Mouse (Mus musculus) retina, postnatal 7 days (tissue): ENCODE measurements at regions not wholly inside any gene's neighbourhood (a gene's known extent, or its start where the extent isn't known, plus 50 kb on each side); places are given as distances from the start of the nearest gene placed in this dataset.

ENCODE experiments used
- DNase-seq: peaks from one replicate; pipeline ENCODE4 v3.0.0-alpha.2; 2012; ENCODE audit warnings: low read depth, low spot score

DNA sequence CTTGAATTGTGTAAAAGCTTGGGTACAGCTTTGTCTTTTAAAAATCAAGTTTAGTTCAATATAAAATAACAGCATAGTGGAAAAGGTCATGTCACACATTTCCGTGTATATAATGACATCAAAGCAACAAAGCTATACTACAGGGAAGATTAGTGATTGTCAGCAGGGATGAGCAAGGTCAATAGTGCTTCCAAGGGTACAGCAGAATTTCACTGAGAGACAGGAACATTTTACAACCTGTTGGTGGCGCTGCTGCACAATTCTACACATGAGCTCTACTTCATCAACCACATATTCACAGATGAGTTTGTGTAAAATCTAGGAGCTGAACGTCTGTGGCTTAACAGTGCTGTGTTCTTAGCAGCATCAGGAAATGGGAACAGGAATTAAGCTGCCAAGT is 74.3 kb upstream of the A2m start:
- peak; percentile 59 for DNase-seq

DNA sequence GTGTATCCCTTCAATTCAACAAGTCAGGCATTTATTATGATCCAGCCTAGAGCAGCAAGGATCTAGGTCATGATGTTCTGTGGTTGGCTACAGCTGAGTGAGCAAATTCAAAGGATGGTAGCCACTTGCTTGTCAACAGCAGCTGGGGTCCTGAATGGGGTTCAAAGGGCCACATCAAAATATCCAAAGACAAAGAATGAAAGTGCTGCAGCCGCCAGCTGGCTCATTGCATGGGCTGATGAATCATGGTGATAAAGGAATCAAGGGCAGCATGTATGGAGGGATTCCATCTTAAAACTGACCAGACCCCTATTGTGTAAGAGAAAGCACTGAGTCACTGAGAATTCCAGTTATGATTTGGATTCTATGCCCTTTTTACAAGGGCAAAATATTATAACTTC is 74.8 kb upstream of the A2m start:
- DNase-seq = no peak

DNA sequence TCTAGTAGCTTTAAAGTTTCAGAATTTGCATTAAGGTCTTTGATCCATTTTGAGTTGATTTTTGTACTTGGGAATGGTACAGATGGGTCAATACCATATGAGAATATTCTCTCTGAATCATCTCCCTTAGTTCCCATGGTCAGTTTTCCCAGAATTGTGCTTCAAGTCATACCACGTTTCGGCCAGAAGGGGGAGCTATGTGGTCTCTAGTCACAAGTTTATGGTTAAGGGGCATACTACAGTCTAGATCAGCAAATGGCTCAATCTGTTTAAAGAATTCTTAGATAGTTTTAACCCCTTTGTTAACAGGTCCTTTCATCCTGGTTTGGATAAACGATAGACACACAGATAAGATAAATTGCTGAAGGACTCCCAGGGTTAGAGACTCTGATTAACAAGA is 78.7 kb upstream of the A2m start:
- peak; percentile 43 for DNase-seq

DNA sequence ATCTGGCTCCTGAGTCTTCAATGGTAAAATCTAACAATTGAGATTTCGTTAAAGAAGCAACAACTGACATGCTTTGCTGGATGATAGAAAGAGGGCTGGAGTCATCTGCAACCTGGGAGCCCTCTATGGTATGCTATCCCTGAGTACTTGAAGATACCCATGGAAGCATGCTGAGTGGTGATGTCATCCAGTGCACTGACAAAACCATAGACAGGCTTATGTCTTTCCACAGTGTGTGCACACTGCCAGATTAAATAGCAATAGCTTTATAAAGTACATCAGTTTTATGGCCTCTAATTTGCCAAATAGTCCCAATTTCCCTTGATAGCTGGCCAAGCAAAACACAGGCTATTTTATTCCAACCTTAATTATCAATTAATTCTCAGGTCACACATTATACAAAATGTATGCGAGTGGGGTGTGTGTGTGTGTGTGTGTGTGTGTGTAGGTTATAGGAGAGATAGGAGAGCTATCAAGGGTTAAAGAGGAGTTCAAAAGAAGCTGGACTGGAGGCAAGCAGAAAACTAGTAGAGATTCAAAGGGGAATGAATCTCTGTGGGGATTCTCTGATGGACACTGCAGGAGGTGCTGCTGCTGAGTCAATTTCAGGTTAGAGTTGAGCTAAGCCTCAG is 80.1 kb upstream of the Iqsec3 start:
- DNase-seq = no peak

DNA sequence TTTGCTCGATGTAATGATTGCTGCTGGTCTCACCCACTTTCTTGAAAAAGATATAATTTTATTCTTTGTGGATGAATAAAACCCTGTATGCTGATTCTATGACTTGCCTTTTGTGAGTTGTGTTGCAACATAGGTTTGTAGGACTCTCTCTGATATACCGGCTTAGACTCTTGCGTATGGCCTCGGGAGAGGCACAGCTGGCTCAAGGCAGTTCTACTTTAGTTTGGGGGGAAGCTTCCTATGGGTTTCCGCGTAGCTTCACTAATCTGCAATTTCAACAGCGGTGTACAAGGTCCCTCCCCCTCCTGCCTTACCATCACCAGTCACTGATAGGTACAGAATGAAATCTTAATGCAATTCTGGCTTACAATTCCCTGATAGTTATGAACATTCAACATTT is 60.0 kb upstream of the Iqsec3 start:
- DNase-seq = no peak

DNA sequence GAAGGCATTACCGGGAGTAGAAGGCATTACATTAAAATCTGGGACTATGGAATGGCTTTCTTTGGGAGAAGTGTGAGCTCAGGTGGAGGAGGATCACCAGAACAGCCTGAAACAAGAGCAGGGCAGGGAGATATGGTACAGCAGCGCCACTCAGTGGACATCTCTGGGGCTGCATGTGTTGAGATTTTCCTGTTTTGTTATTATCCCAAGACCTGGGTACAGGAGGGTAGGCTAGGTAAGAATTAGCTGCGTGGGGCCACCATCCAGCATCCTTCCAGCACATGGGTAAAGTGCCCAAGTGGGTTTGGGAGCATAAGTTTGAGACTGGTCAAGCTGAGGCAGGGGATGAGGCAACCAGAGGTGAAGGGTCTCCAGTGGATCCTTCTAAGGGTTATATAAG is 59.4 kb upstream of the Iqsec3 start:
- peak; percentile 62 for DNase-seq

DNA sequence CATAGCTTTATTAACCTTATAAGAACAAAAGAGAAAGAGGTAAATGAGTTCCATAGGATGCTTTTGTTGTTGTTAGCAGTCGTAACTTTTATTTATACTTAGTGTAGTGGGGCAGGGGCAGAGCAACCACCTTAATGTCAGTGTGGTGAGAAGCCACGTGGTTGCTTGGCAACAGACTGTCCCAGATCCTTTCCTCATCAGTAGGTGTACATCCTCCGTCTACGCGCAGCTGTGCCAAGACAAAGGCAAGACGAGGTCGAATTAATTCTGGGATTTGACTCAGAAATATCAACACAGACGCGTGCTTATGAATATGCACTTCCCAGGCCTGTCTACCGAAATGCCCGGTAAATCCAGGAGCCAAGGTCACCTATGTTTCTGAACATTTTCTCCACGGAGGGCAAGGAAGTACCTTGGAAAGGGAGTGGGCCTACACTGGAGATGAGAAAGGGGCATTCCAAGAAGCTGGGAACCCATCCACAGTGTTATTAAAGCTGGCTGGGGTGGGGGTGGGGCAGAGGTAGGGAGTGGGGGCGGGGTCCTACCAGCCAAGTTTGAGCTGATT is 58.4 kb upstream of the Iqsec3 start:
- no peak for DNase-seq

DNA sequence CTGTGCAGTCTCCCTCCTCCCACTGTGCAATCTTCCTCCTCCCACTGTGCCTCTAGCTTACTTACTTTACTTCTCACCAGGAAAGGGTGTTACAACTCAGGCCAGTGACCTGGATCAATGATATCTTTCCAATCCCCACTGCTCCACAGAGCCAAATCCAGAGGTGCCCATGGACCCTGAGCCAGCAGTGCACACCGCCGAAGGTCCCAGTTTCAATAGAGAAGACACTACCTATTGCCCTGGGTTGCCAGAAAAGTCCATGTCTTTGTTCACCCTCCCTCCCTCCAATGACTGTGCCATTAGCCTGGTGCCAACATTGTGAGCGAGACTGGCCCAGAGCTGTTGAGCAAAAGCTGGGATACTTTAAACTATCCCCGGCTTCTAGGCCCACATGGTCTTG is 53.8 kb upstream of the Iqsec3 start:
- no peak for DNase-seq

DNA sequence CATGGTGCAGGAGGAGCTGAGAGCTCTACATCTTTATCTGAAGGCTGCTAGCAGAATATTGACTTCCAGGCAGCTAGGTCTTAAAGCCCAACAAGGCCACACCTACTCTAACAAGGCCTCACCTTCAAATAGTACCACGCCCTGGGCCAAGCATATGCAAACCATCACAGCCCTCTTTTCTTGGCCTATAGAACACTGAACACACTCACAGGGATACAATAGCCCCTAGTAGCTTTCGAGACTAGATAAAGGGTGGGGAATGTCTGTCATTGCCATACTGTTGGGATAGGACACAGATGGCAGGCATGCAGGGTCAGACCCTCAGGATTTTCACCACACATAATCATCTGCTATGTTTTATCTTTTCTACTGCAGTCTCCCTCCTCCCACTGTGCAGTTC is 52.6 kb upstream of the Iqsec3 start:
- no peak for DNase-seq

DNA sequence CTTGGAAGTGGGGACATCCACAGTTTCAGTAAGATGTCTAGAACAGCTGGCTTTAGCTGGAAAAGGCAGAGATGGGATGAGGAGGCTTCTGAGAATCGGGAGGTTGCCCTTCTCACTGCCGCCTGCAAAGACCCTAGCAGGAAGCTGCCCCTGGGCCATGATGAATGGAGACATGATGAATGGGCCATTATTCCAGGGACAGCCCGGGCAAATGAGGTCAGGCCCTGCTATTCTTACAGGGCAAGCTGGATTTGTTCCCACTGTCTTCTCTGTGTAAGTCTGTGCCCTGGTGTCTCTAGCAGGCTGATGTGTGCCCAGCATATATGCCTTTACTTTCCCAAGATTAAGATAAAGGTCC is 51.1 kb upstream of the Iqsec3 start:
- DNase-seq = no peak

DNA sequence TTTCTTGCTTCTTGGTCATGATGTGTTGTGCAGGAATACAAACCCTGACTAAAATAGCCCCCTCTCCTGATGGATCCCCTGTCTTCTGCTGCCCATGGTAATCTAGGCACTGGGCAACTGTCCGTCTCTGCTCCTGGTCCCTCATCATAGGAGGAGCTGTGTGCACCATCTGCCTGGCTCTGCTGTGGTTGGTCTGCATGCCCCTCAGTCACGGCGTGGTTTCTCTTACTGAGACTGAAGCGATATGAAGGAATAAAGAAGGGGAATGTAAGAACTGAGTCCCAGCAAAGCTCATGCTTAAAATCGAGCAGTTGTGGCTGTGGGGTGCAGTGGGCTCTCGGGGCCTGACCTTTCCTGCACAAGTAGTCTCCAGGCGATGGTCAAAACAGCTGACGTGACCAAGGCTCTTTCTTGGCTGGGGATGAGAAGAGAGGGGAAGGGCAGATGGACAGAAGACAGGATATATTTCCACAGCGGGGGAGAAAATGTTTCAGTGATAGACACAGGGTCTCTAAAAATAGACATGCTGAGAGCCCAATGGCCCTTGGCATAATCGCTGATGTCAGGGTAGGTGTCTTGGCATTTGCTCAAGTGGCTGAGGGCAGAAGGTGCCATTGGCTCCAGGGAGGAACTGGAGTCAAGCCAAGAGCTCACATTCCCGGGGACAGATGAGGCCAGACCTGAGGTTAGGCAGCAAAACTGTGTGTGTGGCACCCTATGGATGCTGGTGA is 50.6 kb upstream of the Iqsec3 start:
- no peak for DNase-seq
